Mouse (Mus musculus) erythroblast, embryonic 14.5 days (primary cell): ENCODE measurements around the gene Myf5.

Source experiments
- GATA1 ChIP-seq: IDR thresholded peaks from 2 replicates; pipeline ENCODE4 v1.6.1; 2012; ENCODE audit warnings: low read length, inconsistent platforms, mixed read lengths
- TAL1 ChIP-seq: IDR thresholded peaks from 3 replicates; pipeline ENCODE4 v1.6.1; 2012; ENCODE audit warnings: low read length, inconsistent platforms, mixed read lengths

- TF ChIP-seq GATA1, result no peak
- no peak for TF ChIP-seq TAL1
Observed at GRCm38 (mm10) chr10:107488654-107489315, 2.9 kb upstream of the Myf5 start.
